Mouse (Mus musculus): ENCODE results near the gene Fbxl17. TPM values are rescaled to one million over a fixed set of nuclear protein-coding genes. Genes with fewer than 3 reads are reported as not detected.

The Fbxl17 gene
- total and polyA plus RNA-seq, 2 experiments from 2014 or later: 11.4 to 26.3 TPM

DNA sequence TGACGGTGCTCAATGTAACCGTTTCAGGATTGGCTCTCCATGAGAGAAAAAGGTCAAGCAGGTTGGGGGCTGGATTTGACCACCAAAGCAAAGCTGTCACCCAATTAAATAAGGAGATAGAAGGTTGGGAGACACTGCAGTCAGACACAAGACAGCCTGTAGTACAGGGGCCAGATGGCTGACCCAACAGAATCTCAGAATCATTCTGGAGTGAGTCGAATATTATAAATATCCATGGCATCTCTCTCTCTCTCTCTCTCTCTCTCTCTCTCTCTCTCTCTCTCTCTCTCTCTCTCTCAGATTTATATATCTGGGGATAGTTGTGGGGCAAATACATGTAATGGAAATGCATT is 487.3 kb downstream of the Fbxl17 start:
- no peak for TF ChIP-seq CTCF (IDR thresholded peaks at IDR 0.05; ENCODE audit: low read depth)
- TF ChIP-seq EP300 (IDR thresholded peaks at IDR 0.05; ENCODE audit: low read depth): no peak
- Histone ChIP-seq H3K4me3 (ENCODE audit: low read depth, low read length) (no peak overlapping the region), H3K4me1 (ENCODE audit: control insufficient read depth, insufficient read depth) (peaks cover 4% of the 10 kb centered on the region; the same call in 1 of the 2 replicates), H3K9me3 (replicated peaks; ENCODE audit: control insufficient read depth, low read length) (no peaks in the 10 kb centered on the region), H3K27me3 (ENCODE audit: control insufficient read depth, insufficient read depth, low read length) (no peaks in the 10 kb centered on the region), H3K4me2 (ENCODE audit: low read depth, low read length) (0 out of 2 replicates have a peak overlapping the region, but pooled peaks have one; percentile 7), H3K36me3 (replicated peaks; ENCODE audit: control insufficient read depth, insufficient read depth, low read length) (no peaks in the 10 kb centered on the region), H3K9ac (replicated peaks; ENCODE audit: low read depth, low read length) (no peak overlapping the region), H3K27ac (ENCODE audit: low read depth) (peak overlapping the region; percentile 68)
- no peak for DNase-seq (ENCODE audit: low spot score)
- 24% methylated on average over 3 of the region's 3 CpGs for WGBS
- peak; percentile 25; the same call in 1 of the 2 replicates for ATAC-seq (ENCODE audit: insufficient read depth, low read depth)

DNA sequence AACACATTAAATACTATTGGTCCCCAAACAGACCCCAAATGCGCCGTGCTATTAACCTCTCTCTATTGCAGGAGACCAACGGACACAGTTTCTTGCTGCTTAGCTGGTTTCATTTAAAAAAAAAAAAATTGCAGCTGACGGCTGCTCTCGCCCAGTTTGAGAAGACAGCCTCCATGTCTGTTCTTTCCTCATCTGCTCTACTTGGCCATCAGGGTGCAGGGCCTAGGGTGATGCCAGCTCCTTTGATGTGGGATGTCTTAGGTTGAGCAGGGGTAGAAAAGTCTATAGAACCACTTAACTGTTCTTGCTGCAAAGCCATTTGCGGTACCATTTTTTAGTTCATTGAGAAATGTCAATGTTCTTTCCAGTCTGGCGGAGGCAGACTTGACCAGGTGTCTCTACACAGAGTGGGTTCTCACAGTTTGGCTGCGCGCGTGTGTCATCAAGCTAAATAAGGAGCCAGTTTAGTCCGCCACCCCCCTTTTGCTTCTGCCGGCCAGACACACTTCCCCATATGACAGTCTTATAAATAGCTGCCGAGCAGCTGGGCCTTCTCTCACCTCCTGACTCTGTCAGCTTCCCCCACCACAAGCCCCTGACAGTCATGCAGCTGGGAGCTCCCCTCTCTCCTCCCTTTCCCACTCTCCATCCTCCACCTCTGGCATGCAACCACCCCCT is 487.8 kb downstream of the Fbxl17 start:
- H3K27me3 ChIP-seq (ENCODE audit: control insufficient read depth, insufficient read depth, low read length): no peaks in the 10 kb centered on the region
- WGBS: 50% methylated on average over 13 of the region's 13 CpGs
- H3K27ac ChIP-seq (ENCODE audit: low read depth): peak overlapping the region; percentile 68
- H3K4me2 ChIP-seq (ENCODE audit: low read depth, low read length): 0 out of 2 replicates have a peak overlapping the region, but pooled peaks have one; percentile 7
- H3K4me3 ChIP-seq (ENCODE audit: low read depth, low read length): no peak overlapping the region
- no peaks in the 10 kb centered on the region for H3K36me3 ChIP-seq (replicated peaks; ENCODE audit: control insufficient read depth, insufficient read depth, low read length)
- no peaks in the 10 kb centered on the region for H3K9me3 ChIP-seq (replicated peaks; ENCODE audit: control insufficient read depth, low read length)
- ATAC-seq (ENCODE audit: insufficient read depth, low read depth): peak; percentile 95
- TF ChIP-seq CTCF (IDR thresholded peaks at IDR 0.05; ENCODE audit: low read depth) (0 out of 2 replicates have a peak, but pooled peaks have one; percentile 3), EP300 (IDR thresholded peaks at IDR 0.05; ENCODE audit: low read depth) (peak; percentile 59; the same call in 1 of the 2 replicates)
- no peak overlapping the region for H3K9ac ChIP-seq (replicated peaks; ENCODE audit: low read depth, low read length)
- peak; percentile 91 for DNase-seq (ENCODE audit: low spot score)
- peaks cover 4% of the 10 kb centered on the region; the same call in 1 of the 2 replicates for H3K4me1 ChIP-seq (ENCODE audit: control insufficient read depth, insufficient read depth)

DNA sequence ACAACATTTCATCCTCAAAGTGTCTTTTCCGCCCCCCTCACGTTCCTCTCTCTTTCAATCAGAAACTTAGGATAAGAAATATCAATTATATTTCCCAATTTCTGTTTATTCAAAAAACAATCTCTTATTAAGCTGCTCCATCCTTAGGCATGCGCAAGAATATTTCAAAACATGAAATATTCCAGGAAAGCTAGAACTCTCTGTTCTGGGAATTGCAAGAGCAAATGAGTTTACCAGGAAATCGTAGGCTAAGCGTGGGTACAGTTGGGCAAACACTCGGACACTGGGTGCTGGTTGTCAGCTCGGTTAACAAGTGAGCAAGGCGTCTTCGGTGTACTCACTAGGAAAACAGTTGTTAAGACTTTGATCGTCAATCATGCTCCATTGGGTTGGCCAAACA is 489.0 kb downstream of the Fbxl17 start:
- Histone ChIP-seq H3K9ac (replicated peaks; ENCODE audit: low read depth, low read length) (no peak overlapping the region), H3K4me3 (ENCODE audit: low read depth, low read length) (no peak overlapping the region), H3K9me3 (replicated peaks; ENCODE audit: control insufficient read depth, low read length) (no peaks in the 10 kb centered on the region), H3K36me3 (replicated peaks; ENCODE audit: control insufficient read depth, insufficient read depth, low read length) (no peaks in the 10 kb centered on the region), H3K4me1 (ENCODE audit: control insufficient read depth, insufficient read depth) (peaks cover 4% of the 10 kb centered on the region; the same call in 1 of the 2 replicates), H3K27me3 (ENCODE audit: control insufficient read depth, insufficient read depth, low read length) (no peaks in the 10 kb centered on the region), H3K27ac (ENCODE audit: low read depth) (no peak overlapping the region), H3K4me2 (ENCODE audit: low read depth, low read length) (no peak overlapping the region)
- ATAC-seq (ENCODE audit: insufficient read depth, low read depth) (no peak), DNase-seq (ENCODE audit: low spot score) (no peak)
- 93% methylated on average over 10 of the region's 10 CpGs for WGBS
- TF ChIP-seq EP300 (IDR thresholded peaks at IDR 0.05; ENCODE audit: low read depth) (no peak), CTCF (IDR thresholded peaks at IDR 0.05; ENCODE audit: low read depth) (no peak)

DNA sequence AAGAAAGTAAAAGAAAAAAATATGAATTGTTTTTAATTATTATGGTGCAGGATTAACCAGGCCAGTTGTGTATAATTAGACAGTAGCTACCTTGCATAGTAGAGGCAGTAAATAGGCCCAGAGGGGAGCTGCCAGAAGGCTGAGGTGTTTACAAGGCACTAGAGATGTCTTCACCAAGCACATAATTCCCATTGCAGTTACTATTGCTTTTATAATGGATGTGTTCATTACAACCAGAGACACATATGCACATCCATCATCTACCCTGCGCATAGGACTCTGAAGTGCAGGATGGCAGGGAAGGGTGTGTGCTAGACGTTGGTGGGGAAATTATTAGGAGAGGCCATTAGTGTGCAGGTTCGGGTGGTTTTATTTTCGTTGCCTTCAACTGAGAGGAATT is 491.0 kb downstream of the Fbxl17 start:
- no peak for DNase-seq (ENCODE audit: low spot score)
- H3K36me3 ChIP-seq (replicated peaks; ENCODE audit: control insufficient read depth, insufficient read depth, low read length): no peaks in the 10 kb centered on the region
- H3K4me2 ChIP-seq (ENCODE audit: low read depth, low read length): no peak overlapping the region
- WGBS: 76% methylated on average over 4 of the region's 4 CpGs
- H3K27me3 ChIP-seq (ENCODE audit: control insufficient read depth, insufficient read depth, low read length): no peaks in the 10 kb centered on the region
- no peak for TF ChIP-seq EP300 (IDR thresholded peaks at IDR 0.05; ENCODE audit: low read depth)
- TF ChIP-seq CTCF (IDR thresholded peaks at IDR 0.05; ENCODE audit: low read depth): no peak
- H3K4me3 ChIP-seq (ENCODE audit: low read depth, low read length): no peak overlapping the region
- no peak overlapping the region for H3K9ac ChIP-seq (replicated peaks; ENCODE audit: low read depth, low read length)
- ATAC-seq (ENCODE audit: insufficient read depth, low read depth): no peak
- no peaks in the 10 kb centered on the region for H3K9me3 ChIP-seq (replicated peaks; ENCODE audit: control insufficient read depth, low read length)
- H3K4me1 ChIP-seq (ENCODE audit: control insufficient read depth, insufficient read depth): peaks cover 4% of the 10 kb centered on the region; the same call in 1 of the 2 replicates
- H3K27ac ChIP-seq (ENCODE audit: low read depth): no peak overlapping the region

DNA sequence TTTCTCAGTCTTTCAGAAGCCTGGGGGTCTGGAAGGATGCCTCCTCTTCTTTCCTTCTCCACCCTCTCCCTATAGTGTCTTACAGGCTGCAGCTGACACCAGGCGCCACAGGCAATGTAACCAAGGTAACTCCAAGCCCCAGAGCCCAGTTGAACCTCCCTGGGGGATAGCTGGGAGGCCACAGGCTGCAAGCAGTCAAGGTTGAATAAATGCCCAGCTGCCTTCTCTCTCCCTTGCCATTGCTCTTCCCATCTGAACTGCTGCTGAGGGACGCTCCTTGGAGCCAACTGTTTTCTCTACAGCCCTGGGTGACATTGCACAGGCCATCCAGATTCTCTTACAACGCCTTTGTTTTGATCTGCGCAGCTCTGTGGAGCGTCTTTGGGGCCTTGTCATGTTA is 491.5 kb downstream of the Fbxl17 start:
- Histone ChIP-seq H3K4me2 (ENCODE audit: low read depth, low read length) (no peak overlapping the region), H3K4me1 (ENCODE audit: control insufficient read depth, insufficient read depth) (peaks cover 4% of the 10 kb centered on the region; the same call in 1 of the 2 replicates), H3K27ac (ENCODE audit: low read depth) (no peak overlapping the region), H3K36me3 (replicated peaks; ENCODE audit: control insufficient read depth, insufficient read depth, low read length) (no peaks in the 10 kb centered on the region), H3K9ac (replicated peaks; ENCODE audit: low read depth, low read length) (no peak overlapping the region), H3K9me3 (replicated peaks; ENCODE audit: control insufficient read depth, low read length) (no peaks in the 10 kb centered on the region), H3K27me3 (ENCODE audit: control insufficient read depth, insufficient read depth, low read length) (no peaks in the 10 kb centered on the region), H3K4me3 (ENCODE audit: low read depth, low read length) (no peak overlapping the region)
- TF ChIP-seq EP300 (IDR thresholded peaks at IDR 0.05; ENCODE audit: low read depth) (no peak), CTCF (IDR thresholded peaks at IDR 0.05; ENCODE audit: low read depth) (no peak)
- WGBS: 51% methylated on average over 5 of the region's 5 CpGs
- ATAC-seq (ENCODE audit: insufficient read depth, low read depth) (no peak), DNase-seq (ENCODE audit: low spot score) (no peak)
